22 mouse cellular contexts compared by ENCODE assay signal in the genomic region with DNA sequence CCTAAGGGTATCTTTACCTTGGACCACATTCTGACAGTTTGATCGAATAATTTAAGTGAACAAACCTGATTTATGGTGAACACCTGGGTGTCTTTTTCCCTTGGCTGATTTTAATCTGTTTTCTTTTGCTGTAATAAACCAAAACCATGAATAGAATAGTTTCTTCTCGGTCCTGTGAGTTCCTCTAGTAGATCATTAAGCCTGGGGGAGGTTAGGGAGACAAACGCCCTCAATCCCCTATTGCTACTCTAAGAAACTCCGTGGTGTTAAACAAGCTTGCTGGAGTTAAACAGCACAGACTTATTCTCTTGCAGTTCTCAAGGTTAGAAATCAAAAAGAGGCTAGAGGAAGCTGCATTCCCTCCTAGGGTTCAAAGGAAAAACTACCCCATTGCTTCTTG.
DNase-seq lines count a peak whose midpoint lies in the region; ATAC-seq and TF ChIP-seq lines count a peak whose summit lies in the region.
"Had no signal": no experiment of that assay in that cellular context is flagged by ENCODE, and none has a peak within 500 bp of the region (broad histone marks: within the 10 kb centered on the region; RNA-seq: fewer than 3 reads in every experiment).

No protein-coding gene starts in this region.

- in situ Hi-C loops in Patski (cut with MboI; ENCODE audit: low pct_unique_long_range_greater_than_20kb) = no loop called here

- peak; percentile 60; the same call in 1 of the 2 replicates for ATAC-seq in kidney, embryonic 14.5 days (ENCODE audit: low FRiP score, low TSS enrichment)
- ATAC-seq in kidney, embryonic 15.5 days (replicated peaks; ENCODE audit: low FRiP score) = peak; percentile 66; the same call in 1 of the 2 replicates
- no peak for ATAC-seq in kidney, postnatal 0 days (replicated peaks; ENCODE audit: low FRiP score, low read depth)
- ATAC-seq in Patski = peak; percentile 19
- ATAC-seq: activated CD4-positive, CD25-positive, alpha-beta regulatory T cell, adult 4 months; CD4-positive, CD25-positive, alpha-beta regulatory T cell, adult 4 months had no signal

- 15% methylated on average over 4 of the region's 4 CpGs for WGBS in kidney, embryonic 14.5 days
- WGBS in kidney, embryonic 15.5 days = 19% methylated on average over 4 of the region's 4 CpGs
- WGBS in kidney, postnatal 0 days = 13% methylated on average over 4 of the region's 4 CpGs

- H3K4me1 ChIP-seq in kidney, embryonic 14.5 days (ENCODE audit: control insufficient read depth, insufficient read depth, low read length) = no peaks in the 10 kb centered on the region
- peaks cover 14% of the 10 kb centered on the region; the same call in 1 of the 2 replicates for H3K4me1 ChIP-seq in kidney, embryonic 15.5 days
- no peaks in the 10 kb centered on the region for H3K4me1 ChIP-seq in kidney, postnatal 0 days (replicated peaks; ENCODE audit: insufficient read depth, low read length)

- no peak for DNase-seq in kidney, postnatal 25 days
- DNase-seq in kidney, postnatal 4 days = no peak
- peak; percentile 32 for DNase-seq in kidney, postnatal 0 days (ENCODE audit: low spot score)
- no peak for DNase-seq in kidney, postnatal 36 days
- peak; percentile 77 for DNase-seq in Patski (ENCODE audit: low read depth, low spot score)
- no peak for DNase-seq in frontal cortex, postnatal 14 days (ENCODE audit: low spot score in 2 of 2)
- DNase-seq: adrenal gland, adult 2 months; adrenal gland, adult 8-10 months; adrenal gland, postnatal 10 days; adrenal gland, postnatal 14 days; adrenal gland, postnatal 25 days; adrenal gland, postnatal 36 days; B cell, adult 2 months; cerebellum, adult 11 months; cerebellum, adult 11-12 months; cerebellum, adult 18-20 months had no signal

- TF ChIP-seq CTCF in kidney, postnatal 0 days (IDR thresholded peaks at IDR 0.05; ENCODE audit: low read depth) = no peak
- TF ChIP-seq CTCF in Patski (IDR thresholded peaks at IDR 0.05) = no peak

- no peak overlapping the region for H3K9ac ChIP-seq in kidney, embryonic 14.5 days (ENCODE audit: low read depth, low read length)
- no peak overlapping the region for H3K9ac ChIP-seq in kidney, embryonic 15.5 days
- no peak overlapping the region for H3K9ac ChIP-seq in kidney, postnatal 0 days (ENCODE audit: low read depth, low read length)

- H3K27me3 ChIP-seq in kidney, embryonic 14.5 days (ENCODE audit: control insufficient read depth, insufficient read depth, low read length) = no peaks in the 10 kb centered on the region
- H3K27me3 ChIP-seq in kidney, embryonic 15.5 days = no peaks in the 10 kb centered on the region
- H3K27me3 ChIP-seq in kidney, postnatal 0 days (ENCODE audit: insufficient read depth, low read length) = no peaks in the 10 kb centered on the region
- no peaks in the 10 kb centered on the region for H3K27me3 ChIP-seq in Patski
- H3K27me3 ChIP-seq: CH12.LX had no signal

- H3K9me3 ChIP-seq in kidney, embryonic 14.5 days (ENCODE audit: control insufficient read depth, low read length) = no peaks in the 10 kb centered on the region
- no peaks in the 10 kb centered on the region for H3K9me3 ChIP-seq in kidney, embryonic 15.5 days (replicated peaks)
- no peaks in the 10 kb centered on the region for H3K9me3 ChIP-seq in kidney, postnatal 0 days (replicated peaks; ENCODE audit: low read length)
- H3K9me3 ChIP-seq: G1E had no signal

- CTCF ChIA-PET in Patski (lab: Charles Lee) = interaction anchor here (1.1 to 1.3 kb wide), 2 partner anchors 19 to 21 kb away, joined by 3 to 4 read pairs; no protein-coding TSS in a partner anchor

- no peak overlapping the region for H3K4me2 ChIP-seq in kidney, embryonic 14.5 days (replicated peaks; ENCODE audit: low read depth, low read length)
- H3K4me2 ChIP-seq in kidney, embryonic 15.5 days = no peak overlapping the region
- no peak overlapping the region for H3K4me2 ChIP-seq in kidney, postnatal 0 days (ENCODE audit: low read length)

- H3K27ac ChIP-seq in kidney, embryonic 14.5 days (ENCODE audit: low read depth, low read length) = no peak overlapping the region
- H3K27ac ChIP-seq in kidney, embryonic 15.5 days = 0 out of 2 replicates have a peak overlapping the region, but pooled peaks have one; percentile 15
- H3K27ac ChIP-seq in kidney, postnatal 0 days = no peak overlapping the region

- no peaks in the 10 kb centered on the region for H3K36me3 ChIP-seq in kidney, embryonic 14.5 days (ENCODE audit: control insufficient read depth, insufficient read depth, low read length)
- H3K36me3 ChIP-seq in kidney, embryonic 15.5 days = no peaks in the 10 kb centered on the region
- H3K36me3 ChIP-seq in kidney, postnatal 0 days (ENCODE audit: insufficient read depth, low read length) = no peaks in the 10 kb centered on the region
- H3K36me3 ChIP-seq: G1E had no signal

- POLR2A ChIA-PET in Patski (lab: Charles Lee) = no interaction called here

- no peak overlapping the region for H3K4me3 ChIP-seq in kidney, embryonic 14.5 days (ENCODE audit: low read length)
- H3K4me3 ChIP-seq in kidney, embryonic 15.5 days (replicated peaks) = no peak overlapping the region
- H3K4me3 ChIP-seq in kidney, postnatal 0 days (replicated peaks; ENCODE audit: low read depth, low read length) = no peak overlapping the region

Comparison
In these comparisons a context has a peak if more than half of its experiments do, and no peak if none do; other contexts are left out.
1. DNase-seq: peak in kidney, postnatal 0 days (single experiment) and Patski (single experiment); none in kidney, postnatal 25 days (0 of 2), kidney, postnatal 4 days (0 of 2), kidney, postnatal 36 days (0 of 2) and frontal cortex, postnatal 14 days (0 of 2).